Mouse (Mus musculus) liver, adult 2 months (tissue): Measurements from ENCODE around the gene Fam187a.
A peak's percentile ranks its signal among the peaks of the same experiment; 100 is the strongest.

ENCODE experiments used
- CTCF ChIP-seq: fragments of 200-500 bp; IDR thresholded peaks from 2 replicates; pipeline ENCODE4 v1.5.1; 2011; ENCODE audit warnings: low read depth, low read length, control low read depth
- POLR2A ChIP-seq: fragments of 200-500 bp; IDR thresholded peaks from 2 replicates; pipeline ENCODE4 v1.6.1; 2011; ENCODE audit warnings: low read length, control low read depth; ENCODE audit not compliant: insufficient read depth; ENCODE audit errors: extremely low read depth

DNA sequence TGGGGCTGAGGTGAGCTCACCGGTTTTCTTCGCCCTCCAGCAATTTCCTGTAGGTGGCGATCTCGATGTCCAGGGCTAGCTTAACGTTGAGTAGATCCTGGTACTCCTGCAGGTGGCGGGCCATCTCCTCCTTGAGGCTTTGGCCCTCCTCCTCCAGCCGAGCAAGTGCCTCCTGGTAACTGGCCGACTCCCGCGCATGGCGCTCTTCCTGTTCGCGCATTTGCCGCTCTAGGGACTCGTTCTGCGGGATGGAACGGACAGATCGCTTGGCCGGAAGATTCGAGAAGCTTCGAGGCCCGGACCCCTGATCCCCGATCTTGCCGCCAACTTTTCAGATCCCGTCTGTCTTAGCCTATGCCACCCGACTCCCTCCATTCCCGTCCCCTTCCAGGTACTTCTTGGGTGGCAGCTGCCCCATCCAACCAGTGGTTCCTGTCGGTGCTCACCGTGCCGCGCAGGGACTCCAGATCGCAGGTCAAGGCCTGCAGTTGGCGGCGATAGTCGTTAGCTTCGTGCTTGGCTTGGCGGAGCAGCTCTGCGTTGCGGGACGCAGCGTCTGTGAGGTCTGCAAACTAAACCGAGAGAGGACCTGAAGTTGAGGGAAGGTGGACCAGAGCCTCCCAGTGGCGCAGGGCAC lies 8.2 kb downstream of the Fam187a start:
- TF ChIP-seq CTCF = peak; percentile 75
- TF ChIP-seq POLR2A = no peak
